Mouse (Mus musculus) c-Kit-negative CD71-positive TER-119-positive erythroid progenitor cells, embryonic 14.5 days (primary cell): ENCODE results near the gene Bbs5.
"Not testable (repeated sequence)": the region's sequence is repeated elsewhere in the genome, so short reads cannot be mapped to it uniquely, and the experiment has no call there.

Experiments
- DNase-seq: peaks from one replicate; pipeline ENCODE4 v3.0.0-alpha.2; 2013; ENCODE audit warnings: low read depth, low spot score

Bbs5 gene

DNA sequence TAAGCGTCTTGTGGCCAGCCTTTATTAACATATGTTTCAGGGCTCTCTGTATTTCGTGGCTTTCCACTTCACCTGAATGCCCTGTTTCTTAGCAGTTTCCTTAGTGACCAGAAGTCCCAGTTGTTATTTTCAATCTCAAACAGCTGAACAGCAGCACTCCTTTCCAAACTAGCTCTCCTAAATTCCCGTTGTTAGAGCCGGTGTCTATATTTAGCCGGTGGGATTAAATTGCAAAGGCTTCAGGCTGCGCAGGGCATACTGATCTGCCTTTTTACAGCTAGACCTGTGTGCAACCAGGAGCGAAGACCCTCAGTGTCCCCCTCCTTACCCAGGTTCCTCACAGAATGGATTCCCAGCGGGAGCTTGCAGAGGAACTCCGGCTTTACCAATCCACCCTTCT lies 22.9 kb downstream of the Bbs5 start, which contains the start of gene Klhl41:
Gene Klhl41 (plus strand): TSS at position 268 of the 400 bp plus-strand sequence.
- DNase-seq, result no peak

GRCm38 (mm10) chr2:69673723-69674122 lies 26.8 kb downstream of the Bbs5 start:
- DNase-seq, result no peak

GRCm38 (mm10) chr2:69675266-69675665 lies 28.3 kb downstream of the Bbs5 start:
- DNase-seq, result no peak

GRCm38 (mm10) chr2:69676713-69677112 lies 29.7 kb downstream of the Bbs5 start:
- DNase-seq, result no peak

DNA sequence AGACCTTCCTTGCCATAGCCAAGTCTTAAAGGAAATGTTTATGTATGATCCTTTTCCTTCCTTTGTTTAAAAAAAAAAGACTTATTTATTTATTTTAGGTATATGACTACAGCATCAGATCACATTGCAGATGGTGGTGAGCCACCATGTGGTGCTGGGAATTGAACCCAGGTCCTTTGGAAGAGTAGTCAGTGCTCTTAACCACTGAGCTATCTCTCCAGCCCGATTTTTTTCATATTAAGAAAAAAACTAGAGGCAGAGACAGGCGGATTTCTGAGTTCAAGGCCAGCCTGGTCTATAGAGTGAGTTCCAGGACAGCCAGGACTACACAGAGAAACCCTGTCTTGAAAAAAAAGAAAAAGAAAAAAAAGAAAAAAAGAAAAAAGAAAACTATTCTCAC lies 30.2 kb downstream of the Bbs5 start:
- not testable (repeated sequence) for DNase-seq

GRCm38 (mm10) chr2:69679990-69680389 lies 33.0 kb downstream of the Bbs5 start:
- no peak for DNase-seq

GRCm38 (mm10) chr2:69681931-69682330 lies 35.0 kb downstream of the Bbs5 start:
- no peak for DNase-seq

GRCm38 (mm10) chr2:69683036-69683805 lies 36.2 kb downstream of the Bbs5 start:
- no peak for DNase-seq

DNA sequence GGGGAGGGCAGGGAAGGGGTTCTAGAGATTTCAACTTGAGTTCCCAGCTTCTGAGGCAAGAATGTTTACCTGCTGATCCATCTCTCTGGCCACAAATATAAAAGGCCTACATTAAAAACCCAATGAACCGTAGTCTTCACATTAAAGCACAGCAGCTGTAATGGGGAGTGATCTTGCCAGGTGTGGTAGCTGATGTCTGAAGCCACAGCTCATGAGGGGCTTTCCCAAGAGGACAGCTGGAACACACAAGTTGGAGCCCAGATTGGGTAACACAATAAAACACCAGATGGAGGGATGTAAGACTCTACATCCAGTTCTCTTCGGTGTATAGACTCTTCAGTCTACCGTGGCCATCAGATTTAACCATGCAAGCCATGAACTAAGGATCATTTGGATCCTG lies 37.5 kb downstream of the Bbs5 start:
- no peak for DNase-seq

GRCm38 (mm10) chr2:69690214-69690613 lies 43.2 kb downstream of the Bbs5 start:
- DNase-seq, result no peak

DNA sequence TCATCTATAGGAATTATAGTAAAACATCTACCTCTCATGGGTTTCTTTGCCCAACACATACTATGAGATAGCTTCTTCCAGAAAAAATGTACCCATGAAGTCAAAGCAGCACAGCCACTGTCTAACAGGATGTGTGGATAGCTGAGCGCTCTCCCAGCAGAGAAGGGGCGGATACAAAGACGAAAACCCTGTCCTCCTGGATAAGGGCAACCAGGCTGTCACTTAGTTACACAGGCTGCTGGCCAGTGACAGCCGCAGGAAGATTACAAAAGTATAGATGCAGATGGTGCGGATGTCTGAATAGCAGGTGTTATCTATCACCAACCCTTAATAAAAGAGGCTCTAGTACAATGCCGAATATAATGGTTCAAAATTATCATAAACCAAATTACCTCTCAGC lies 43.9 kb downstream of the Bbs5 start:
- no peak for DNase-seq

DNA sequence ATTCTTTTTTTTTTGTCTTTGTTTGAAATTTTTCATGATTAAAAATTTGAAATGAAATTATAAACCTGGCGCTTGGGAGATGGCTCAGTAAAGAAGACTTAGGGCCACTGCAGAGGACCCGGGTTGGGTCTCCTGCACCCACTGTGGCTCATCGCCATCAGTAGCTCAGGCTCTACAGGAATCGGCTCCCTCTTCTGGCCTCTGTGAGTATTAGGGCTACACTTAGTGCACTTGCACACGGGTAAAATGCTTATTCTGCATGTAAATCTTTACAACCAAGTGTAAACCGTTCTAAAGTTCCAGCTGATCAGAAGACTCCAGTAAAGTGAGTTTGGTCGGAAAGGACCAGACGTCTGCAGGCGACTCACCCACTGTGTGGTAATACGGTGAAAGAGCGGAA lies 46.5 kb downstream of the Bbs5 start:
- DNase-seq, result no peak

DNA sequence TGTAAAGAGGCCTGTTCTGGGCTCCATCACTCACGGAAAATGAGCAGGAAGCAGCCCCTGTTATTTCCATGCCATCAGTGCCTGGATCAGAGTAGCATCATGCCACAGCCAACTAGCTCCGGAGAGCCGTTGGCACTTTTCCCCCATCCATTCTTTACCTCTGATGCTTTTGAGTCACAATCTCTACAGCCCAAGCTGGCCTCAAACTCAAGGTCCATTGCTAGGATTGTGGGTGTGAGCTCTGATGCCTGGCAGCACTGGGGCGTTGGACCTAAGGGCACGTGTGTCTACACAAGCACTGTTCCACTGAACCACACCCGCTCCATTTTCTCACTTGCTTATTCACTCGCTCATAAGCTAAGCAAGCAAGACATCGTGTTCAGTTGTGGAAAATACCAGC lies 53.5 kb downstream of the Bbs5 start:
- DNase-seq, result no peak

DNA sequence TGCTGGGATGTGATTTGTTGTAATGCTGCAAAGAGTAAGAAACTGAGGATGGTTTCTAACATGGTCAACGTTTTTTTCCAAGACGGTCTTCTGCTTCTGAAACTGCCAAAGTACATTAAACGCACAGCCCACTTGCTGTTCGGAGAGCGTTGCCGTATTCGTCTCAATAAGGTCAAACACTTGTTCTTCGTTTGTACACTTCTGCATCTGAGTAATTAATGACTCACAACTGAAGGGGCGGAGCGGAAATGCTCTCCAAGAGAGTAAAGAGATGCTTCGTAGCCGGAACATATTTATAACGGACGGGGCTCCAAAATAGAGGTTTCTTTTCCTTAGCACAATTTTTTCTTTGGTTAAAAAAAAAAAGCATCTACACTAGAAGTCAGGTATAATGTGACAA lies 65.2 kb downstream of the Bbs5 start:
- no peak for DNase-seq

- peak; percentile 74 for DNase-seq
Measured at GRCm38 (mm10) chr2:69712981-69713625, 66.1 kb downstream of the Bbs5 start, which contains the start of gene Fastkd1. Gene Fastkd1 (minus strand): TSS chr2:69713516.

- DNase-seq, result no peak
Measured at GRCm38 (mm10) chr2:69713626-69714014, 66.6 kb downstream of the Bbs5 start.

DNA sequence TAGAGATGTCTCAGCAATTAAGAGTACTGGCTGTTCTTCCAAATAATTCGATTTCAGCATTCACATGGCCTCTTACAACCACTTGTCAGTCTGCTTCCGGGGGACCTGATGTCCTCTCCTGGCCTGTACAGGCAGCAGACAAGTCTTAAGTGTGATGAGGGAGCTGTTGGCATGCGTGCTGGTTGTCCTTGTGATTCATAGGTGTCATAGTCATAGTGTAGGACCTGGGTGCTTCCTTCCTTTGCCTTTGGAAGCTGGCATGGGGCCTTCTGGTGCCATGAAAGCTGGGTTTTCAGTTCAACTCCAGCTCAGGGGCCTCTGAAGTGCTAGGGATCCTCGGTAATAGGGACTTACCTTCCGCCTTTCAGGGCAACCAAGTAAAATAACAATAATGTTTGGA lies 67.2 kb downstream of the Bbs5 start:
- no peak for DNase-seq

- DNase-seq, result no peak
Measured at GRCm38 (mm10) chr2:69716483-69716882, 69.5 kb downstream of the Bbs5 start.
